Mouse (Mus musculus) ES-Bruce4 (cell line): ENCODE measurements at regions not wholly inside any gene's neighbourhood (a gene's known extent, or its start where the extent isn't known, plus 50 kb on each side); places are given as distances from the start of the nearest gene placed in this dataset.

Experiments
- H3K27ac ChIP-seq: 2 replicates; pipeline ENCODE4 v1.5.1; 2012; ENCODE audit warnings: low read length, inconsistent platforms; ENCODE audit not compliant: insufficient read depth
- H3K27me3 ChIP-seq: 2 replicates; pipeline ENCODE4 v1.6.1; 2012; ENCODE audit warnings: mild to moderate bottlenecking, low read length, inconsistent platforms; ENCODE audit not compliant: control insufficient read depth, poor library complexity, insufficient read depth, severe bottlenecking
- H3K36me3 ChIP-seq: 2 replicates; pipeline ENCODE4 v1.6.1; 2012; ENCODE audit warnings: inconsistent platforms, mild to moderate bottlenecking, low read length, moderate library complexity; ENCODE audit not compliant: control insufficient read depth, poor library complexity, insufficient read depth, severe bottlenecking
- H3K4me1 ChIP-seq: one replicate; pipeline ENCODE4 v1.8.1; 2011; ENCODE audit warnings: low read length; ENCODE audit not compliant: control insufficient read depth, insufficient read depth
- H3K4me3 ChIP-seq: 2 replicates; pipeline ENCODE4 v1.5.1; 2011; ENCODE audit warnings: low read depth, mild to moderate bottlenecking, low read length
- H3K9ac ChIP-seq: 2 replicates; pipeline ENCODE4 v1.6.1; 2012; ENCODE audit warnings: low read depth, mild to moderate bottlenecking, inconsistent platforms; ENCODE audit not compliant: poor library complexity, severe bottlenecking
- H3K9me3 ChIP-seq: replicated peaks from 2 replicates; pipeline ENCODE4 v1.6.1; 2012; ENCODE audit warnings: mild to moderate bottlenecking, low read length, inconsistent platforms; ENCODE audit not compliant: control insufficient read depth, poor library complexity, insufficient read depth, severe bottlenecking
- CTCF ChIP-seq: IDR thresholded peaks from one replicate; pipeline ENCODE4 v1.8.1; 2011; ENCODE audit warnings: low read depth, low read length
- EP300 ChIP-seq: IDR thresholded peaks from 2 replicates; pipeline ENCODE4 v1.6.1; 2011; ENCODE audit warnings: low read depth, low read length; ENCODE audit not compliant: insufficient read depth
- POLR2A ChIP-seq: IDR thresholded peaks from one replicate; pipeline ENCODE4 v1.8.1; 2011; ENCODE audit warnings: low read length; ENCODE audit not compliant: insufficient read depth

GRCm38 (mm10) chr1:193567217-193567616 is 197.1 kb upstream of the Camk1g start:
- H3K27me3 ChIP-seq = no peaks in the 10 kb centered on the region
- no peak overlapping the region for H3K27ac ChIP-seq
- H3K4me1 ChIP-seq = no peaks in the 10 kb centered on the region
- H3K9ac ChIP-seq = no peak overlapping the region
- H3K36me3 ChIP-seq = no peaks in the 10 kb centered on the region
- H3K4me3 ChIP-seq = no peak overlapping the region
- no peak for TF ChIP-seq POLR2A
- TF ChIP-seq EP300 = no peak
- no peak for TF ChIP-seq CTCF
- no peaks in the 10 kb centered on the region for H3K9me3 ChIP-seq

- Histone ChIP-seq H3K27me3 (no peaks in the 10 kb centered on the region), H3K9me3 (no peaks in the 10 kb centered on the region), H3K4me1 (no peaks in the 10 kb centered on the region), H3K27ac (no peak overlapping the region), H3K4me3 (no peak overlapping the region), H3K9ac (no peak overlapping the region), H3K36me3 (no peaks in the 10 kb centered on the region)
- no peak for TF ChIP-seq CTCF
- TF ChIP-seq POLR2A = no peak
- TF ChIP-seq EP300 = no peak
Measured at GRCm38 (mm10) chr1:193564225-193564624, 194.1 kb upstream of the Camk1g start.

GRCm38 (mm10) chr1:193562242-193562641 is 192.1 kb upstream of the Camk1g start:
- Histone ChIP-seq H3K36me3 (no peaks in the 10 kb centered on the region), H3K4me3 (no peak overlapping the region), H3K4me1 (no peaks in the 10 kb centered on the region), H3K27me3 (no peaks in the 10 kb centered on the region), H3K9ac (no peak overlapping the region), H3K27ac (no peak overlapping the region), H3K9me3 (no peaks in the 10 kb centered on the region)
- TF ChIP-seq CTCF = no peak
- TF ChIP-seq POLR2A = no peak
- TF ChIP-seq EP300 = no peak

- no peaks in the 10 kb centered on the region for H3K36me3 ChIP-seq
- no peak overlapping the region for H3K4me3 ChIP-seq
- H3K27me3 ChIP-seq = no peaks in the 10 kb centered on the region
- no peak for TF ChIP-seq CTCF
- no peak for TF ChIP-seq EP300
- TF ChIP-seq POLR2A = no peak
- H3K9ac ChIP-seq = no peak overlapping the region
- no peaks in the 10 kb centered on the region for H3K4me1 ChIP-seq
- H3K9me3 ChIP-seq = no peaks in the 10 kb centered on the region
- no peak overlapping the region for H3K27ac ChIP-seq
Measured at GRCm38 (mm10) chr1:193558122-193558521, 188.0 kb upstream of the Camk1g start.

- Histone ChIP-seq H3K9me3 (no peaks in the 10 kb centered on the region), H3K4me3 (no peak overlapping the region), H3K27me3 (no peaks in the 10 kb centered on the region), H3K4me1 (no peaks in the 10 kb centered on the region), H3K9ac (no peak overlapping the region), H3K27ac (no peak overlapping the region), H3K36me3 (no peaks in the 10 kb centered on the region)
- TF ChIP-seq CTCF (no peak), EP300 (no peak)
Measured at GRCm38 (mm10) chr1:193554731-193555130, 184.6 kb upstream of the Camk1g start.

- TF ChIP-seq EP300 (no peak), CTCF (no peak), POLR2A (no peak)
- Histone ChIP-seq H3K9ac (no peak overlapping the region), H3K9me3 (no peaks in the 10 kb centered on the region), H3K36me3 (no peaks in the 10 kb centered on the region), H3K27ac (no peak overlapping the region), H3K4me3 (no peak overlapping the region), H3K4me1 (no peaks in the 10 kb centered on the region), H3K27me3 (no peaks in the 10 kb centered on the region)
Measured at GRCm38 (mm10) chr1:193552348-193552747, 182.2 kb upstream of the Camk1g start.
